Mouse (Mus musculus): ENCODE results near the gene 4930404N11Rik. TPM values are rescaled to one million over a fixed set of nuclear protein-coding genes. Genes with fewer than 3 reads are reported as not detected.
A peak's percentile ranks its signal among the peaks of the same experiment; 100 is the strongest.

4930404N11Rik gene
- total RNA-seq, 2 experiments from 2014 or later: 0.48 to 0.49 TPM

GRCm38 (mm10) chr10:81328386-81328785, 37.2 kb downstream of the 4930404N11Rik start, which contains the start of gene Tbxa2r:
TSS of gene Tbxa2r (plus strand) at chr10:81328731.
- peak; percentile 70 for DNase-seq

GRCm38 (mm10) chr10:81327959-81328358, 37.7 kb downstream of the 4930404N11Rik start:
- DNase-seq: no peak

- no peak for DNase-seq
Observed at GRCm38 (mm10) chr10:81326858-81327257, 38.8 kb downstream of the 4930404N11Rik start.

- no peak for DNase-seq
Observed at GRCm38 (mm10) chr10:81325781-81326180, 39.8 kb downstream of the 4930404N11Rik start.

- no peak for DNase-seq
Observed at GRCm38 (mm10) chr10:81325176-81325575, 40.4 kb downstream of the 4930404N11Rik start.

- no peak for DNase-seq
Observed at GRCm38 (mm10) chr10:81323791-81324530, 41.7 kb downstream of the 4930404N11Rik start.

- DNase-seq: no peak
Observed at GRCm38 (mm10) chr10:81323141-81323775, 42.4 kb downstream of the 4930404N11Rik start.

- DNase-seq: no peak
Observed at GRCm38 (mm10) chr10:81322444-81322843, 43.2 kb downstream of the 4930404N11Rik start.

- no peak for DNase-seq
Observed at GRCm38 (mm10) chr10:81321436-81321835, 44.2 kb downstream of the 4930404N11Rik start.

- peak; percentile 100 for DNase-seq
Observed at GRCm38 (mm10) chr10:81320550-81321347, 44.9 kb downstream of the 4930404N11Rik start, which contains the start of gene Cactin. TSS of gene Cactin (plus strand) at chr10:81321103.

- no peak for DNase-seq
Observed at GRCm38 (mm10) chr10:81319741-81320549, 45.7 kb downstream of the 4930404N11Rik start.

GRCm38 (mm10) chr10:81319330-81319699, 46.3 kb downstream of the 4930404N11Rik start:
- DNase-seq: no peak

- no peak for DNase-seq
Observed at GRCm38 (mm10) chr10:81318589-81319329, 46.9 kb downstream of the 4930404N11Rik start.

GRCm38 (mm10) chr10:81317273-81317672, 48.3 kb downstream of the 4930404N11Rik start:
- DNase-seq: no peak

- DNase-seq: no peak
Observed at GRCm38 (mm10) chr10:81316338-81317060, 49.1 kb downstream of the 4930404N11Rik start.

- DNase-seq: no peak
Observed at GRCm38 (mm10) chr10:81315587-81315986, 50.0 kb downstream of the 4930404N11Rik start.

- DNase-seq: no peak
Observed at GRCm38 (mm10) chr10:81314201-81314600, 51.4 kb downstream of the 4930404N11Rik start.

GRCm38 (mm10) chr10:81313581-81313980, 52.0 kb downstream of the 4930404N11Rik start:
- DNase-seq: no peak

Data from gastrocnemius, postnatal 25 days (tissue).